Mouse (Mus musculus) ES-Bruce4 (cell line): Measurements from ENCODE around the gene Mical2.

Source experiments
- CTCF ChIP-seq: IDR thresholded peaks from one replicate; pipeline ENCODE4 v1.8.1; 2011; ENCODE audit warnings: low read depth, low read length
- EP300 ChIP-seq: IDR thresholded peaks from 2 replicates; pipeline ENCODE4 v1.6.1; 2011; ENCODE audit warnings: low read depth, low read length; ENCODE audit not compliant: insufficient read depth
- POLR2A ChIP-seq: IDR thresholded peaks from one replicate; pipeline ENCODE4 v1.8.1; 2011; ENCODE audit warnings: low read length; ENCODE audit not compliant: insufficient read depth

GRCm38 (mm10) chr7:112228827-112229498 lies 3.3 kb downstream of the Mical2 start:
- no peak for TF ChIP-seq POLR2A
- TF ChIP-seq CTCF, result no peak
- TF ChIP-seq EP300, result no peak
